In the genomic region with DNA sequence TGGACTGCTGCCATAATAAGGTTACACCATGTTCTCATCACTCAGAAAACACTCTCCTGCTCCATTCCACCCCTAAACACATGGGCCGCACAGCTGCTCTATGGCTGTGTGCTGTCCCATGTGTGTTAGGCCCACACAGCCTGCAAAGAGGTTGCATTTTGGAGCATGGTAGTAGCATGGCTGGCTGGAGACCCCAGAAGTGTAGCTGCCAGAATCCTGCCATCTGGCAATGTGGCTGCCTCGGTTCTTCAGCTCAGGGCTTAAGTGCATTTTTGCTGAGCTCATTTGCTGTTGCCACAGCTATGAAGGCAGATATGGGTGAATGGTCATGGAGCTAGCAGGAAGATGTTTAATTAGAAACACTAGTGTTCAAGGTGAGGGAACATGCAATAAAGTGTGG, we compare ENCODE assay signal across 11 mouse cellular contexts. TPM values are rescaled to one million over a fixed set of nuclear protein-coding genes. Genes with fewer than 3 reads are reported as not detected.
A peak's percentile ranks its signal among the peaks of the same experiment; 100 is the strongest.
DNase-seq lines count a peak whose midpoint lies in the region; ATAC-seq lines count a peak whose summit lies in the region.
"Had no signal": no experiment of that assay in that cellular context is flagged by ENCODE, and none has a peak within 500 bp of the region (broad histone marks: within the 10 kb centered on the region; RNA-seq: fewer than 3 reads in every experiment).

No protein-coding gene starts in this region.

- no peaks in the 10 kb centered on the region for H3K27me3 ChIP-seq in neural tube, embryonic 12.5 days (replicated peaks)

- H3K9ac ChIP-seq in neural tube, embryonic 12.5 days, result no peak overlapping the region

- peak; percentile 63; the same call in 1 of the 2 replicates for ATAC-seq in neural tube, embryonic 12.5 days (ENCODE audit: low FRiP score, low read depth)
- ATAC-seq: intestine, embryonic 16.5 days had no signal

- H3K27ac ChIP-seq in neural tube, embryonic 12.5 days, result no peak overlapping the region

- no peaks in the 10 kb centered on the region for H3K36me3 ChIP-seq in neural tube, embryonic 12.5 days

- H3K4me1 ChIP-seq in neural tube, embryonic 12.5 days, result 0 out of 2 replicates have a peak, but pooled peaks cover 3% of the 10 kb centered on the region

- peak; percentile 69 to 81 for DNase-seq in cerebellum, postnatal 10 days
- DNase-seq in cerebellum, adult 11-12 months, result no peak
- no peak for DNase-seq in neural tube, embryonic 10.5 days (ENCODE audit: extremely low spot score, low spot score)
- peak; percentile 3 to 12 for DNase-seq in layer of hippocampus, postnatal 36 days
- DNase-seq in retina, postnatal 1 day, result peak; percentile 31
- no peak for DNase-seq in testis, postnatal 10 days (ENCODE audit: low spot score)
- no peak for DNase-seq in lung, postnatal 4 days
- DNase-seq: lung, postnatal 10 days had no signal

- no peak overlapping the region for H3K4me3 ChIP-seq in neural tube, embryonic 12.5 days

- no peaks in the 10 kb centered on the region for H3K9me3 ChIP-seq in neural tube, embryonic 12.5 days

- 63% methylated on average over 2 of the region's 2 CpGs for WGBS in neural tube, embryonic 12.5 days

- H3K4me2 ChIP-seq in neural tube, embryonic 12.5 days (replicated peaks), result no peak overlapping the region
- H3K4me2 ChIP-seq: heart, embryonic 11.5 days had no signal

RNA-seq across cellular contexts. Expression of a gene that starts 58.0 kb away (rescaled TPM):
- 9.8 and 10.5 TPM in 2 replicates for polyA plus RNA-seq in neural tube, embryonic 12.5 days (2016; fragmentation: Nextera tagmentation; extraction: Ambion mirVana)
- 1 to 10 TPM; 5.6 to 6.0 TPM for total RNA-seq in layer of hippocampus, postnatal 36 days (2021)

Comparison
In these comparisons a context has a peak if more than half of its experiments do, and no peak if none do; other contexts are left out.
1. DNase-seq: peak in cerebellum, postnatal 10 days (2 of 2), layer of hippocampus, postnatal 36 days (2 of 2) and retina, postnatal 1 day (single experiment); none in cerebellum, adult 11-12 months (single experiment), neural tube, embryonic 10.5 days (single experiment), testis, postnatal 10 days (single experiment) and lung, postnatal 4 days (0 of 2).